ENCODE assay signal across 10 mouse cellular contexts in genomic region chr5:149374026-149374425, GRCm38 (mm10). TPM values are rescaled to one million over a fixed set of nuclear protein-coding genes. Genes with fewer than 3 reads are reported as not detected.
A peak's percentile ranks its signal among the peaks of the same experiment; 100 is the strongest.
DNase-seq lines count a peak whose midpoint lies in the region; ATAC-seq lines count a peak whose summit lies in the region.
"Had no signal": no experiment of that assay in that cellular context is flagged by ENCODE, and none has a peak within 500 bp of the region (broad histone marks: within the 10 kb centered on the region; RNA-seq: fewer than 3 reads in every experiment).

No protein-coding gene starts in this region.

- peaks cover 62% of the 10 kb centered on the region for H3K4me1 ChIP-seq in heart, embryonic 11.5 days (ENCODE audit: control insufficient read depth, insufficient read depth, low read length)
- peaks cover 46% of the 10 kb centered on the region for H3K4me1 ChIP-seq in hindbrain, embryonic 13.5 days (replicated peaks)
- H3K4me1 ChIP-seq in hindbrain, embryonic 11.5 days (replicated peaks; ENCODE audit: control insufficient read depth, insufficient read depth, low read length): peaks cover 4% of the 10 kb centered on the region; the same call in 1 of the 2 replicates

- no peaks in the 10 kb centered on the region for H3K36me3 ChIP-seq in heart, embryonic 11.5 days (ENCODE audit: control insufficient read depth, insufficient read depth, low read length)
- H3K36me3 ChIP-seq in hindbrain, embryonic 13.5 days: no peaks in the 10 kb centered on the region
- no peaks in the 10 kb centered on the region for H3K36me3 ChIP-seq in hindbrain, embryonic 11.5 days (ENCODE audit: control insufficient read depth, insufficient read depth, low read length)
- H3K36me3 ChIP-seq: stomach, embryonic 15.5 days had no signal

- WGBS in heart, embryonic 11.5 days (ENCODE audit: insufficient replicate concordance): 33% methylated on average over 7 of the region's 7 CpGs
- 77% methylated on average over 7 of the region's 7 CpGs for WGBS in hindbrain, embryonic 13.5 days
- 88% methylated on average over 7 of the region's 7 CpGs for WGBS in hindbrain, embryonic 11.5 days

- no peak overlapping the region for H3K4me3 ChIP-seq in heart, embryonic 11.5 days (ENCODE audit: low read depth, low read length)
- H3K4me3 ChIP-seq in hindbrain, embryonic 13.5 days: no peak overlapping the region
- no peak overlapping the region for H3K4me3 ChIP-seq in hindbrain, embryonic 11.5 days (ENCODE audit: low read depth, low read length)
- H3K4me3 ChIP-seq: stomach, embryonic 15.5 days had no signal

- H3K27me3 ChIP-seq in heart, embryonic 11.5 days (ENCODE audit: control insufficient read depth, insufficient read depth, low read length): no peaks in the 10 kb centered on the region
- no peaks in the 10 kb centered on the region for H3K27me3 ChIP-seq in hindbrain, embryonic 13.5 days
- no peaks in the 10 kb centered on the region for H3K27me3 ChIP-seq in hindbrain, embryonic 11.5 days (ENCODE audit: control insufficient read depth, insufficient read depth, low read length)
- H3K27me3 ChIP-seq: stomach, embryonic 15.5 days had no signal

- H3K9me3 ChIP-seq in heart, embryonic 11.5 days (replicated peaks; ENCODE audit: control insufficient read depth, low read length): no peaks in the 10 kb centered on the region
- H3K9me3 ChIP-seq in hindbrain, embryonic 13.5 days: no peaks in the 10 kb centered on the region
- no peaks in the 10 kb centered on the region for H3K9me3 ChIP-seq in hindbrain, embryonic 11.5 days (ENCODE audit: control insufficient read depth, low read length)
- H3K9me3 ChIP-seq: stomach, embryonic 15.5 days had no signal

- peak; percentile 28; the same call in 1 of the 2 replicates for ATAC-seq in heart, embryonic 11.5 days (replicated peaks; ENCODE audit: insufficient number of reproducible peaks, low FRiP score, low TSS enrichment)
- ATAC-seq in megakaryocyte progenitor cell, adult 5-6 weeks (replicated peaks; ENCODE audit: poor library complexity): peak; percentile 46
- no peak for ATAC-seq in hindbrain, embryonic 13.5 days (ENCODE audit: low FRiP score)
- ATAC-seq in hindbrain, embryonic 11.5 days (ENCODE audit: low FRiP score): no peak

- H3K4me2 ChIP-seq in heart, embryonic 11.5 days: no peak overlapping the region
- no peak overlapping the region for H3K4me2 ChIP-seq in hindbrain, embryonic 13.5 days
- H3K4me2 ChIP-seq in hindbrain, embryonic 11.5 days (replicated peaks; ENCODE audit: low read depth, low read length): no peak overlapping the region
- H3K4me2 ChIP-seq: stomach, embryonic 15.5 days had no signal

- no peak for DNase-seq in heart, adult 9 months (ENCODE audit: low spot score in 2 of 2)
- peak; percentile 65 for DNase-seq in 416B (ENCODE audit: low read depth)
- DNase-seq in adrenal gland, postnatal 36 days: peak; percentile 46 to 51
- no peak for DNase-seq in urinary bladder, adult 18-20 months (ENCODE audit: low spot score in 2 of 2)
- DNase-seq in hindbrain, embryonic 11.5 days (ENCODE audit: low spot score): no peak

- H3K9ac ChIP-seq in heart, embryonic 11.5 days (ENCODE audit: low read depth, low read length): no peak overlapping the region
- H3K9ac ChIP-seq in hindbrain, embryonic 13.5 days: no peak overlapping the region
- H3K9ac ChIP-seq in hindbrain, embryonic 11.5 days (ENCODE audit: low read depth, low read length): no peak overlapping the region
- H3K9ac ChIP-seq: stomach, embryonic 15.5 days had no signal

- no peak overlapping the region for H3K27ac ChIP-seq in heart, embryonic 11.5 days (ENCODE audit: low read depth, low read length)
- H3K27ac ChIP-seq in hindbrain, embryonic 13.5 days: no peak overlapping the region
- no peak overlapping the region for H3K27ac ChIP-seq in hindbrain, embryonic 11.5 days (ENCODE audit: low read depth, low read length)
- H3K27ac ChIP-seq: macrophage; stomach, embryonic 15.5 days had no signal

RNA-seq across cellular contexts. Expression of gene Medag, which starts 37.5 kb away (rescaled TPM):
- 0.75 and 0.96 TPM in 2 replicates for polyA plus RNA-seq in heart, embryonic 11.5 days (2014; fragmentation: Nextera tagmentation; extraction: Ambion mirVana)
- total RNA-seq in adrenal gland, postnatal 36 days (2021): 1 to 10 TPM; 3.8 to 9.1 TPM
- 0.07 TPM in 1 of 2 replicates, not detected in the other for total RNA-seq in megakaryocyte progenitor cell, adult 5-6 weeks (2015)
- total RNA-seq in megakaryocyte progenitor cell, adult 5-6 weeks (2017): not detected in 2 replicates
- polyA plus RNA-seq in hindbrain, embryonic 13.5 days (2015; fragmentation: Nextera tagmentation; extraction: Ambion mirVana): 2.1 and 2.5 TPM in 2 replicates
- 0.25 and 0.80 TPM in 2 replicates for polyA plus RNA-seq in hindbrain, embryonic 11.5 days (2014; fragmentation: Nextera tagmentation; extraction: Ambion mirVana)
- polyA plus RNA-seq: macrophage had no signal

Comparison
In these comparisons a context has a peak if more than half of its experiments do, and no peak if none do; other contexts are left out.
1. ATAC-seq: peak in heart, embryonic 11.5 days (single experiment) and megakaryocyte progenitor cell, adult 5-6 weeks (single experiment); none in hindbrain, embryonic 13.5 days (single experiment) and hindbrain, embryonic 11.5 days (single experiment).
2. DNase-seq: peak in 416B (single experiment) and adrenal gland, postnatal 36 days (2 of 2); none in heart, adult 9 months (0 of 2), urinary bladder, adult 18-20 months (0 of 2) and hindbrain, embryonic 11.5 days (single experiment).